Mouse (Mus musculus) testis, postnatal 14 days (tissue): Measurements from ENCODE around the gene Gm15097.
"Not testable (repeated sequence)": the region's sequence is repeated elsewhere in the genome, so short reads cannot be mapped to it uniquely, and the experiment has no call there.

ENCODE experiments used
- DNase-seq: peaks from one replicate; pipeline ENCODE4 v3.0.0; 2021; ENCODE audit warnings: low spot score

Gm15097 gene

GRCm38 (mm10) chrX:149784173-149784572 is at the start of gene Gm15097:
Gm15097 (plus strand) TSS chrX:149784473.
- not testable (repeated sequence) for DNase-seq

GRCm38 (mm10) chrX:149762853-149763252 is 21.4 kb upstream of the Gm15097 start:
- DNase-seq = not testable (repeated sequence)

- DNase-seq = not testable (repeated sequence)
Measured at GRCm38 (mm10) chrX:149811178-149811577, 26.9 kb downstream of the Gm15097 start.
